ENCODE assay signal across 8 mouse cellular contexts in genomic region chr2:73277709-73278075, GRCm38 (mm10). TPM values are rescaled to one million over a fixed set of nuclear protein-coding genes. Genes with fewer than 3 reads are reported as not detected.
DNase-seq lines count a peak whose midpoint lies in the region; ATAC-seq and TF ChIP-seq lines count a peak whose summit lies in the region.

No protein-coding gene starts in this region.

- H3K4me3 ChIP-seq in kidney, embryonic 14.5 days (ENCODE audit: low read length): peak overlapping the region; percentile 16
- H3K4me3 ChIP-seq in bone marrow macrophage, adult 2 months (ENCODE audit: insufficient read depth, low read length): peak overlapping the region; percentile 22; the same call in 1 of the 2 replicates
- peak overlapping the region; percentile 33 for H3K4me3 ChIP-seq in forebrain, postnatal 0 days (ENCODE audit: low read depth, low read length)
- H3K4me3 ChIP-seq in midbrain, embryonic 11.5 days (ENCODE audit: low read depth, low read length): peak overlapping the region; percentile 25

- peaks cover 71% of the 10 kb centered on the region for H3K27me3 ChIP-seq in kidney, embryonic 14.5 days (ENCODE audit: control insufficient read depth, insufficient read depth, low read length)
- peaks cover 15% of the 10 kb centered on the region for H3K27me3 ChIP-seq in forebrain, postnatal 0 days (ENCODE audit: insufficient read depth, low read length)
- H3K27me3 ChIP-seq in midbrain, embryonic 11.5 days (ENCODE audit: control insufficient read depth, insufficient read depth, low read length): peaks cover 76% of the 10 kb centered on the region

- no peak for TF ChIP-seq POLR2A in bone marrow macrophage, adult 2 months (IDR thresholded peaks at IDR 0.05; ENCODE audit: borderline replicate concordance, low read depth, low read length)

- H3K36me3 ChIP-seq in kidney, embryonic 14.5 days (ENCODE audit: control insufficient read depth, insufficient read depth, low read length): no peaks in the 10 kb centered on the region
- H3K36me3 ChIP-seq in forebrain, postnatal 0 days (ENCODE audit: insufficient read depth): peaks cover 4% of the 10 kb centered on the region; the same call in 1 of the 2 replicates
- no peaks in the 10 kb centered on the region for H3K36me3 ChIP-seq in midbrain, embryonic 11.5 days (ENCODE audit: control insufficient read depth, insufficient read depth, low read length)

- peaks cover 33% of the 10 kb centered on the region for H3K4me1 ChIP-seq in kidney, embryonic 14.5 days (ENCODE audit: control insufficient read depth, insufficient read depth, low read length)
- no peaks in the 10 kb centered on the region; the same call in 1 of the 2 replicates for H3K4me1 ChIP-seq in bone marrow macrophage, adult 2 months (ENCODE audit: control insufficient read depth, insufficient read depth, low read length)
- 0 out of 2 replicates have a peak, but pooled peaks cover 5% of the 10 kb centered on the region for H3K4me1 ChIP-seq in forebrain, postnatal 0 days (ENCODE audit: insufficient read depth)
- peaks cover 50% of the 10 kb centered on the region for H3K4me1 ChIP-seq in midbrain, embryonic 11.5 days (ENCODE audit: control insufficient read depth, insufficient read depth, low read length)

- no peaks in the 10 kb centered on the region for H3K9me3 ChIP-seq in kidney, embryonic 14.5 days (ENCODE audit: control insufficient read depth, low read length)
- no peaks in the 10 kb centered on the region for H3K9me3 ChIP-seq in forebrain, postnatal 0 days (ENCODE audit: low read length)
- no peaks in the 10 kb centered on the region for H3K9me3 ChIP-seq in midbrain, embryonic 11.5 days (ENCODE audit: control insufficient read depth, low read length)

- no peak for TF ChIP-seq CTCF in bone marrow macrophage, adult 2 months (IDR thresholded peaks at IDR 0.05; ENCODE audit: low read depth, low read length)
- no peak for TF ChIP-seq CTCF in forebrain, postnatal 0 days (IDR thresholded peaks at IDR 0.05; ENCODE audit: low read depth)

- no peak overlapping the region for H3K9ac ChIP-seq in kidney, embryonic 14.5 days (ENCODE audit: low read depth, low read length)
- peak overlapping the region; percentile 59 for H3K9ac ChIP-seq in forebrain, postnatal 0 days
- peak overlapping the region; percentile 55 for H3K9ac ChIP-seq in midbrain, embryonic 11.5 days (ENCODE audit: low read length)

- H3K4me2 ChIP-seq in kidney, embryonic 14.5 days (replicated peaks; ENCODE audit: low read depth, low read length): peak overlapping the region; percentile 31
- H3K4me2 ChIP-seq in forebrain, postnatal 0 days (ENCODE audit: low read depth): peak overlapping the region; percentile 46
- H3K4me2 ChIP-seq in midbrain, embryonic 11.5 days: peak overlapping the region; percentile 46

- no peak for DNase-seq in kidney, adult 11 months
- peak; percentile 57 for DNase-seq in forebrain, postnatal 0 days
- DNase-seq in midbrain, embryonic 11.5 days (ENCODE audit: low spot score, missing footprints): peak; percentile 96
- no peak for DNase-seq in adrenal gland, postnatal 36 days
- no peak for DNase-seq in layer of hippocampus, adult 11-12 months (ENCODE audit: low spot score)

- ATAC-seq in kidney, embryonic 14.5 days (ENCODE audit: low FRiP score, low TSS enrichment): peak; percentile 29; the same call in 1 of the 2 replicates
- ATAC-seq in forebrain, postnatal 0 days: no peak
- ATAC-seq in midbrain, embryonic 11.5 days (ENCODE audit: low FRiP score): no peak
- no peak for ATAC-seq in erythroid progenitor cell, adult 5-6 weeks (replicated peaks; ENCODE audit: low FRiP score, poor library complexity, severe bottlenecking)

- H3K27ac ChIP-seq in kidney, embryonic 14.5 days (ENCODE audit: low read depth, low read length): no peak overlapping the region
- H3K27ac ChIP-seq in bone marrow macrophage, adult 2 months (ENCODE audit: insufficient read depth, low read depth, low read length): no peak overlapping the region
- H3K27ac ChIP-seq in forebrain, postnatal 0 days (ENCODE audit: low read depth, low read length): peak overlapping the region; percentile 84
- H3K27ac ChIP-seq in midbrain, embryonic 11.5 days (ENCODE audit: low read depth, low read length): peak overlapping the region; percentile 48

- WGBS in kidney, embryonic 14.5 days: 2% methylated on average over 18 of the region's 18 CpGs
- 4% methylated on average over 18 of the region's 18 CpGs for WGBS in forebrain, postnatal 0 days
- WGBS in midbrain, embryonic 11.5 days: under 1% methylated on average over 18 of the region's 18 CpGs

RNA-seq across cellular contexts. Expression of gene Sp9, which starts 6.0 kb away (rescaled TPM):
- polyA plus RNA-seq in kidney, embryonic 14.5 days (2014; fragmentation: Nextera tagmentation; extraction: Ambion mirVana): 0.11 and 0.19 TPM in 2 replicates
- not detected in 2 replicates for polyA plus RNA-seq in bone marrow macrophage, adult 2 months (2012; ENCODE audit: insufficient read depth, insufficient read length, missing spikeins)
- total RNA-seq in forebrain, postnatal 0 days (2014; rRNA removed): 12.8 and 18.1 TPM in 2 replicates
- polyA plus RNA-seq in forebrain, postnatal 0 days (2015; fragmentation: Nextera tagmentation; extraction: Ambion mirVana): 7.7 and 9.8 TPM in 2 replicates
- polyA plus RNA-seq in midbrain, embryonic 11.5 days (2014; fragmentation: Nextera tagmentation; extraction: Ambion mirVana): 2.8 and 3.3 TPM in 2 replicates
- not detected for total RNA-seq in adrenal gland, postnatal 36 days (2021)
- not detected in 2 replicates for total RNA-seq in erythroid progenitor cell, adult 5-6 weeks (2015; ENCODE audit: low replicate concordance)
- not detected in 2 replicates for total RNA-seq in erythroid progenitor cell, adult 5-6 weeks (2017; ENCODE audit: low replicate concordance)

RNA-seq across cellular contexts. Expression of gene Scrn3, which starts 34.7 kb away (rescaled TPM):
- 9.8 and 14.5 TPM in 2 replicates for polyA plus RNA-seq in kidney, embryonic 14.5 days (2014; fragmentation: Nextera tagmentation; extraction: Ambion mirVana)
- 15.3 and 18.0 TPM in 2 replicates for polyA plus RNA-seq in bone marrow macrophage, adult 2 months (2012; ENCODE audit: insufficient read depth, insufficient read length, missing spikeins)
- 5.1 and 6.8 TPM in 2 replicates for total RNA-seq in forebrain, postnatal 0 days (2014; rRNA removed)
- polyA plus RNA-seq in forebrain, postnatal 0 days (2015; fragmentation: Nextera tagmentation; extraction: Ambion mirVana): 4.5 and 5.3 TPM in 2 replicates
- 10.7 and 11.7 TPM in 2 replicates for polyA plus RNA-seq in midbrain, embryonic 11.5 days (2014; fragmentation: Nextera tagmentation; extraction: Ambion mirVana)
- 10 to 100 TPM; 18.8 to 26.8 TPM for total RNA-seq in adrenal gland, postnatal 36 days (2021)
- total RNA-seq in erythroid progenitor cell, adult 5-6 weeks (2015; ENCODE audit: low replicate concordance): 56.2 and 71.3 TPM in 2 replicates
- total RNA-seq in erythroid progenitor cell, adult 5-6 weeks (2017; ENCODE audit: low replicate concordance): 108 and 110 TPM in 2 replicates

RNA-seq across cellular contexts. Expression of gene Cir1, which starts 34.8 kb away (rescaled TPM):
- 24.1 and 31.8 TPM in 2 replicates for polyA plus RNA-seq in kidney, embryonic 14.5 days (2014; fragmentation: Nextera tagmentation; extraction: Ambion mirVana)
- 24.1 and 25.4 TPM in 2 replicates for polyA plus RNA-seq in bone marrow macrophage, adult 2 months (2012; ENCODE audit: insufficient read depth, insufficient read length, missing spikeins)
- 9.5 and 10.6 TPM in 2 replicates for total RNA-seq in forebrain, postnatal 0 days (2014; rRNA removed)
- 29.3 and 30.3 TPM in 2 replicates for polyA plus RNA-seq in forebrain, postnatal 0 days (2015; fragmentation: Nextera tagmentation; extraction: Ambion mirVana)
- polyA plus RNA-seq in midbrain, embryonic 11.5 days (2014; fragmentation: Nextera tagmentation; extraction: Ambion mirVana): 21.4 and 25.5 TPM in 2 replicates
- 10 to 100 TPM; 15.7 to 21.3 TPM for total RNA-seq in adrenal gland, postnatal 36 days (2021)
- total RNA-seq in erythroid progenitor cell, adult 5-6 weeks (2015; ENCODE audit: low replicate concordance): 19.8 and 39.4 TPM in 2 replicates
- total RNA-seq in erythroid progenitor cell, adult 5-6 weeks (2017; ENCODE audit: low replicate concordance): 23.0 and 46.1 TPM in 2 replicates

RNA-seq across cellular contexts. Expression of gene Ola1, which starts 59.0 kb away (rescaled TPM):
- polyA plus RNA-seq in kidney, embryonic 14.5 days (2014; fragmentation: Nextera tagmentation; extraction: Ambion mirVana): 96.6 and 96.7 TPM in 2 replicates
- polyA plus RNA-seq in bone marrow macrophage, adult 2 months (2012; ENCODE audit: insufficient read depth, insufficient read length, missing spikeins): 60.5 and 62.8 TPM in 2 replicates
- total RNA-seq in forebrain, postnatal 0 days (2014; rRNA removed): 68.4 and 78.9 TPM in 2 replicates
- polyA plus RNA-seq in forebrain, postnatal 0 days (2015; fragmentation: Nextera tagmentation; extraction: Ambion mirVana): 87.4 and 97.2 TPM in 2 replicates
- 99.2 and 101 TPM in 2 replicates for polyA plus RNA-seq in midbrain, embryonic 11.5 days (2014; fragmentation: Nextera tagmentation; extraction: Ambion mirVana)
- 10 to 100 TPM; 52.4 to 57.9 TPM for total RNA-seq in adrenal gland, postnatal 36 days (2021)
- total RNA-seq in erythroid progenitor cell, adult 5-6 weeks (2015; ENCODE audit: low replicate concordance): 28.9 and 46.5 TPM in 2 replicates
- 25.9 and 44.2 TPM in 2 replicates for total RNA-seq in erythroid progenitor cell, adult 5-6 weeks (2017; ENCODE audit: low replicate concordance)

Comparison
In these comparisons a context has a peak if more than half of its experiments do, and no peak if none do; other contexts are left out.
1. H3K27ac ChIP-seq: peak in forebrain, postnatal 0 days (single experiment) and midbrain, embryonic 11.5 days (single experiment); none in kidney, embryonic 14.5 days (single experiment) and bone marrow macrophage, adult 2 months (single experiment).
2. DNase-seq: peak in forebrain, postnatal 0 days (single experiment) and midbrain, embryonic 11.5 days (single experiment); none in kidney, adult 11 months (single experiment), adrenal gland, postnatal 36 days (0 of 2) and layer of hippocampus, adult 11-12 months (single experiment).
3. Peak in every context shown above with its lines, with median percentiles within 50 percentile points of each other: H3K4me2 ChIP-seq and H3K4me3 ChIP-seq.